Mouse (Mus musculus): ENCODE measurements around the gene Col6a4.
A peak's percentile ranks its signal among the peaks of the same experiment; 100 is the strongest.

Col6a4 gene

DNA sequence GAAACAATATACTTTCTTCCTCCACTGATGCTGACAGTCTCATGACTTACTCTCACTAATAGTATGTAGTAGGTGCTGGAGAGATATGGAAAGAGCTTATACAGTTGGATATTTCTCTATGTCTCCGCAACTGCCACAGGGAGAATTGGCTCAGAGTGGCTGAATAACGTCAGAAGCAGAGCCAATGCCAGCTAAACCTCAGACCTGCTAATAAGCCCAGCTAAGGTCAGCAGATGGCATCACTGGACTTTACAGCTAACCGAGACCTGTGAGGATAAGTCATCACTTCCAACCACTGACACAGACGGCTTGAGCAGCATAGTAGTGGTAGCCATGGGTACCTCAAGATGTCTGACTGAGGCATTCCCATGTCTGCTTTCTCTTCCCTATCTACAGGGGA is 22.6 kb downstream of the Col6a4 start:
- DNase-seq (ENCODE audit: low spot score) = no peak

DNA sequence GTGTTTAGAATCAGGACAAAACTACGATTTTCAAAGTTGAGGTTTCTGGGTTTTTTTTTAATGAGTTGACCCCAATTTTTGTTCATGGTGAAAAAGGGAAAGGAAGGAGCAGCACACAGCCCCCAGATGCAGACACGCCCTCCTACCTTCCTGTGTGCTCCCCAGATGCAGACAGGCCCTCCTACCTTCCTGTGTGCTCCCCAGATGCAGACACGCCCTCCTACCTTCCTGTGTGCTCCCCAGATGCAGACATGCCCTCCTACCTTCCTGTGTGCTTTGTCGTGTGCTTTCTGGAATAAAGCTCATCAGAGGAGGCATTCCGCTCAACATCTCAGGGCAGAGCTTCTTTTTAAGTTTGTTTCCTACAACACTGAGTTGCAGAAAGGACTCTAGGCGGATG is 24.9 kb downstream of the Col6a4 start:
- no peak for DNase-seq (ENCODE audit: low spot score)

DNA sequence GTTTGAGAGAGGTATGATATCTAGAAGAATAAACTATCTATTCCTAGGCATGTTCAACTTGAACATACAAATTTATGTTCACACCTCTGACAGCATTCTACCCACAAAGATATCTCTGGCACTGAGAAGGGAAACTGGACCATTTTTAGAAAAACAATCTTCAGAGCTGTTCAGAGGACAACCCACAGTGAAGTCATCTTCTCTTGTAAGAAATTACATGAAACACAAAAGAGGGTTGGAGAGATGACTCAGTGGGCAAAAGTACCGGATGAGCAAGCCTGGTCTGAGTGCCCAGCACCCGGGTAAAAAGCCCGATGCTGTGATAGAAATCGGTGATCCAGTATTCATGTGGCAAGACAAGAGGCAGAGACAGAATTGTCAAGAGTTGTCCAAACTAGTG is 43.1 kb downstream of the Col6a4 start:
- DNase-seq (ENCODE audit: low spot score) = no peak

DNA sequence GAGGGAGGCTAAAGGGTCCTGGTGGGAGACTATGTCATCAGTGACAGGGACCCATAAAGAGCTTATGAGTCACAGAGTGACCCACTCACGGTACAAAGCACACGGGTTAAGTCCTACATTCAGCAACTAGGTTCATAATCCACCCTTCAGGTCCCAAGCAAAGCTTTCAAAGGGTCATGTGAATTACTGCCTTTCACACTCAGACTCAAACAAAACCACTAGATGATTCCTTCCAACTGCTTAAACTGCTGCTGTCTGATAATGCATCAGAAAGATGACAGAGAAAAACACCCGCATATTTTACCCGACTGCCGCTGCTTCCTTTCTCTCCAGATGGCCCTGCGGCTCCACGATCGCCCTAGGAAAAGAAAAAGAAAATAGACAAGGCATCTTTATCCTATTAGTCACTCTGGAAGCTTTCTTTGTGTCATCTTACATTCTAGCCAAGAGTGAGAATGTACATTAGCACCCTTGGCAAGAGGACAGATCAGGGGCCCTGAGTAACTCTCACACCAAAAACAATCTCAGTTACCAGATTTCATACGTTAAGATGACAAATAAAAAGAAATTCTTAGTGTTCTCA is 52.6 kb downstream of the Col6a4 start:
- DNase-seq (ENCODE audit: low spot score) = no peak

DNA sequence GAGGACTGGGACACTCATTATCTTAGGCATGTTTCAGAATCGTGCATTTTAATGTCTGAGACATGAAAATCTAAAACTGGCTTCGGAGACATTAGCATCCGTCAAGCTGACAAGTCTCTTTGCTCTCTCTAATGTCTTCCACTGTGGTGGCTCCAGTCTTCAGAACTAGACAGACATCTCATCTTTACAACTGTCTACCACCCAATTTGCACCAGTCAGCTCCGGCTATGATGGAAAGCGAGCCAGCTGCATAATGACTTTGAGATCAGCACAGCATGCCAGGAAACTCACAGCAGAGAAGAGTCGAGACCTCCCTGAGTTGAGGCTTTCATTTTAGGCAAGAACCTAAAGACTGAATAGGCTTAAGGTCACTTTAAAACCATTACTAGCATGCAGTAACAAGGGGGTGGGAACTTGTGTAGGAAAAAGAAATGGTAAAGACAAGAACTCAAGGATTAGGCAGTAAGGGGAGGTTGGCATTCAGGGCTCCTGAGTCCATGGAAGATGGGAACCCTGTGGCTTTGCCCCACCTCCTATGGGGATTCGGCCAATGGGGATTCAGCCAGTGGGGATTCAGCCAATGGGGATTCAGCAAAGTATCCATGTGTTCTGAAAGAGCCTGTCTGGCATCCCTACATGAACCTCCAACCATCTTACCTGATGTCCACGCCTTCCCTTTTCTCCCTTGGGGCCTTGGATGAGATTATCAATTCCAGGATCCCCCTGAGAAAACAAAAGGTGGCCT is 56.5 kb downstream of the Col6a4 start:
- DNase-seq (ENCODE audit: low spot score) = no peak

DNA sequence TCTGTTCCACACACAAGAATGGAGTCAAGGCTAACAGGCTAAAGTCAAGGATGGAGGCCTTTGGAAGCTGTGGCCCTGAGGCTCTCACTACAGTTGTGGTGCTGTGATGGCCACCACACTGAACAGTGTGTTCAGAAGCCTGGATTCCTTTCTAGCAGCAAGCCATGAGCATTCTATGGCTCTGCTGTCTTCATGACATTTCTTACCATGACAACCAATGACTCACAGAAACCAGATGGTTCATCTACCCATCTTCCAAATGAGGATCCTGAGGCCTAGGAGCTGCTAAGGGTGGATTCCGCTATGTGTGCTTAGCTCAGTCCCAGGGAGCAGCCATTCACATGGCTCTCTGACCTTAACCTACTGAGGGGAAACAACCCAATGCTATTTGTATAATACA is 57.3 kb downstream of the Col6a4 start:
- no peak for DNase-seq (ENCODE audit: low spot score)

DNA sequence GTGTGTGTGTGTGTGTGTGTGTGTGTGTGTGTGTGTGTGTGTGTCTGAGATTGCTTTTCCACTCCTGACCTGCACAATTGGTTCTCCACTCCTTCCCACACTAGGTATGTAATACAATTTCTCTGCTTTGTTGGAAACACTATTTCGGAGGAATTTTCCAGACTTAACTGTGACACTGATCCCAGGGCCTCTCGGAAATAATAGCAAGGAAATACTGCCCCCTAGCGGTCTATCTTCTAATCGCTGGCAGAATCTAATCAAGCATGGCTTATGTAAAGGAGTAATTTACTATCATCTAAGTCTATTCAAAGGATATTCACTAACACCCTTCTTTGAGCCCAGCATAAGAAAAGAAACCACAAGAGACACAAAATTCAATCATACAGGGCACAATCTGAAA is 57.7 kb downstream of the Col6a4 start:
- peak; percentile 37 for DNase-seq (ENCODE audit: low spot score)

DNA sequence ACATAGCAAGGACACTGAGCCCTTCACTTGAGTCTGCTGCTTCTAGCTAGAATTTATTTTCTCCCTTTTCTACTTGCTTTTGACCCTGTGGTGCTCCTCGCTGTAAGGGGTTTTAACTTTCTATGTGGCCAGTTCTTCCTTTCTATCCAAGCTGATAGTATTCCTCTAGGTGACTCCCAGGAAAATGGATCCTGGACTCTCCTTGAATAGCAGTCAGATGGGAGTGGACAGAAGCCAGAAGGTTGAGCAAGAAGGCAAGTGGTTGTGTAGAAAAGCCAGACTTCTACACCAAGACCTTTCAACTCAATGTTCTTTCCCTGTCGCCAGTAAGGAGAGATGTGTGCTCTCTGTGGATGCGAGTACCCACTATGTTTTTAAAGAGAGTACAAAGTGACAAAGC is 80.9 kb downstream of the Col6a4 start:
- DNase-seq (ENCODE audit: low spot score) = no peak

DNA sequence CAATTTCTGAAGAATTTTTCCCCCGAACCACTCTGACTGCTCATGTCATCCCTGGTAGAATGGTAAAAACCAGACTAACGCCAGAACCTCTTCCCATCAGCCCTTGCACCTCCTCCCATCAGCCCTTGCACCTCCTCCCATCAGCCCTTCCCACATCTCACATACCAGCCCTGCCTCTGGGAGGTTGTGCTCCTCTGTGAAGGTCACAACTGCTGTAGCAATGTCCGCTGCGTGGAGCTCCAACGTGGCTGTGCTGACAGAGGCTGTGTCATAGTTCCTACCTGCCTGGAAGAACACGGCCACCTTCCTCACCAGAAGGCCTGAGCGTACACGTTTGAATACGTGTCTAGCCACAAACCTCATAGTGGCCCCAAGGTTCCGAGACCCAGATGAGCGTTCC is 83.4 kb downstream of the Col6a4 start:
- DNase-seq (ENCODE audit: low spot score) = no peak

DNA sequence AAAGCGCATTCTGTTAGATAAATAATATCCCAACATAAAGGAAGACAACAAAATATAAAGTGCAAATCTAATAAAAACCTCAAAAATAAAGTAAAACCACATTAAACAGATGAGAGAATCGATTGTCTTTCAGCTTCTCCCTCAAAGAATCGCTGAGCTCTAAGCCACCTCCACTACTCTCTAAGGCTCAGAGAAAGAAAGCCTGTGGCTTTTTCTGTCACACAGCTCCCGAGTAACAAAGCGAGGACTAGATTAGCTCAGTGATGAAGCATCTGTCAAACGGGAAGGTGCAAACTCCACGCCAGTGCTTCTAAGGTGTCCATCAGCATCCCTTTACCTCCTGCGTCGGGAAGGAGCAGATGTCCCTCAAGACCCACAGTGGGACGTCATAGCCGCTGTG is 98.6 kb downstream of the Col6a4 start:
- DNase-seq (ENCODE audit: low spot score) = no peak

DNA sequence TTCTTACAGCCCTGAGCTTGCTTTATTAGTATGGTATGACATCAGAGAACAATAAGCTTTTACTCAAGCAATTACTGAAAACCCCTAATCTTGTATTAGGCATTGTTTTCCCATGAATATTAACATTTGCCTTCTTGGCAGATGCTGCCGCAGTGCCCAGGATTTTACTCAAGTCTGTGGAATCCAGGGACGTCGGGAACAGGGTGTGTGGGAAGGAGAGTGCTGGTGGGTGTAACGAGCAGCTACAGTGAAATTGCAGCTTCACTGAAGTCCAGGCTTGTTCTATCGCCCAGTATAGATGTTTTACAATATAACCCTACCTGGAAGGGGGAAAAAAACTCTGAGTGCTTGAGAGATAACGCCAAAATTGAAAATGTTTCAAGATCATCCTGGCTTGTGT is 104.2 kb downstream of the Col6a4 start:
- no peak for DNase-seq (ENCODE audit: low spot score)

DNA sequence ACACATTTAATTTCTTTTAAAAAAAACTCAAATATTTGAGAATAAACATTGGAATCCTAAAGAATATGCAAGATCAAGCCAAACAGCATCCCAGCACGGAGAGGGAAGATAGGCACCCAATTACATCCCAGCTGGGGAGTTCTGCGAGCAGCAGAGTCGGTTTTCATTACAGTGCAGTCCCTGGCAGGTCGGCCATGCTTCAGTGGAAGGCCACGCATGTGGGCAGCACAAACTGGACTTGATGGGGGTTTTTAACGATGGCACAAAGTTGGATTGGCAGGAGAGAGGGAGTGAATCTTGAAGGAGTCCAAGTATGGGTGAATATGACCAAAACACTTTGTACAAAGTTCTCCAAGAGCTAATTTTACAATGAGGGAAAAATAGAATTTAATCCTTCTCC is 106.5 kb downstream of the Col6a4 start:
- no peak for DNase-seq (ENCODE audit: low spot score)

DNA sequence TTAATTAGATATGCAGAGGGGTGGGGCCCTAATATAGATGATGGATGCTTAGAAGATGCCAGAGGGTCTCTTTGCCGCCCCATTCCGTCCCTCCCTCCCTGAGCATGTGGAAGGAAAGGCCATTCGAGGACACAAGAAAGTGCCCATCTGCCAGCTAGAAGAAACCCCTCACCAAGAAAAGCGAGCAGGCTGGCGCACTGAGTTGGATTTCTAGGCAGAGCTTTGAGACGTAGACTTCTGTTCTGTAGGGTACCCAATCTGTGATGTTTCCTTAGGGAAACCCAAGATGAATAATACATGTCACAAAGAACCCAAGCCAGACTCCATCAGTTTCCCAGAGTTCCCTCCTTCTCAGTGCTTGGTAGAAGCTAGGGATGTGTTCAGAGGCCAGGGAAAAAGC is 107.1 kb downstream of the Col6a4 start:
- DNase-seq (ENCODE audit: low spot score) = no peak

DNA sequence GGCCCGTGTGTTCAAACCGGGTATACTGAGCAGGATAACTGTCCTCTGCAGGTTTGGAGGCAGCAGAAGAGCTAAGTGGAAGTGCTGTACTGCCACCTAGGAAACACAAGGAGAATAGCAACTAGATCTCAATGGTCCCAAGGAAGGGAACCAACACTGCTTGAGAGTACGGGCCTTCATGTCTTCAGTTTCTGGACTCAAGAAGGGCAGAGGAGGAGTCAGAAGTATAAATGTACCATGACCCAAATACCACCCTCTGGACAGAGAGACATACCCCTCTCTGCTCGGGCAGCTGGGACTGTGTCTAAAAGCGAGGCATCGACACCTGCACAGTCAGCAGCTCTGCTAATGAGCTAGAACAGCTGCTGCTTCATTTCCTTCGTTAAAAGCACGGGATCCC is 108.5 kb downstream of the Col6a4 start:
- DNase-seq (ENCODE audit: low spot score) = no peak

DNA sequence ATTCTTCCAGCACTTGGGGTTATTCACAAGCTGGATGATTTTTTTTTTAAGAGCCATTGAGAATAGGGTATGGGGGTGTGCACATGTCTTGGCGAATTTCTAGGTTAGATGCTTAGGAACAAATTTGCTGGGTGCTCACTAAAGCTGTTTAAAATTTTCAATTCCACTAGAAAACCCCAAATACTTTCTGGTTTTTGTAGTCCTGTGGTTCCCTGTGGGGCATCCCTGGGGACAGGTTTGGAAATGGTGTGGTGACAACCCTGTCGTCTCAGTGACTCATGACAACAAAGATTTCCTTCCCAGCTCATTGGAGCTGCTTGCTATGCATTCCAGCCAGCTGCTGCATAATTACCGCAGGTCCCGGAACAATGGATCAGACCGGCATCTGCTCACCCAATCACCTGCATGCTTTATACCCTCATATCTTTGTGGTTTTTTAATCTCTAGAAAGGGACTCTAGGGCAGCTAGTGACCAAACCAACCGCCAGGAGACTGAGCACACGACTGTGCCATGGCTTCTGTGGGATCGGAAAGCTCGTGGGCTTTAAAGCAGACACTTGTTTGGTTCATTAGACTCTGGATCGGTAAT is 111.6 kb downstream of the Col6a4 start:
- DNase-seq (ENCODE audit: low spot score) = no peak

DNA sequence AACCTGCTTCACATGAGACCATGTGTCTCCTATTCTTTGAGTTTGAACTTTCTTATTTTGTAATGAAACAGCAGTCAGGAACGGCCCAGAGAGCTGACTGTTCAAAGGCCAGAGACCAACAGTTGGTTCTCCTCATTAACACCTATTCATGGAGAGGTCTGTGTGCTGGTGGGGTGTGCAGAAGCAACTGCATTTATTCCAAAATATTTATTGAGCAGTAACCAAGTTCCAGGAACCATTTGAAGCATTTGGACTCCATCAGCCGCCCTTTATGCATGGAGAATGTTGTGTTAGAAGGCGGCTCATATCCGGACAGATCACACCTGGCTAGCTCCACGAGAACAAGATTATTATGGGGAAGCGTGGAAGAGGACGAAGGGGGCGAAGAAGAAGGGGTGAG is 118.1 kb downstream of the Col6a4 start:
- DNase-seq (ENCODE audit: low spot score) = no peak

DNA sequence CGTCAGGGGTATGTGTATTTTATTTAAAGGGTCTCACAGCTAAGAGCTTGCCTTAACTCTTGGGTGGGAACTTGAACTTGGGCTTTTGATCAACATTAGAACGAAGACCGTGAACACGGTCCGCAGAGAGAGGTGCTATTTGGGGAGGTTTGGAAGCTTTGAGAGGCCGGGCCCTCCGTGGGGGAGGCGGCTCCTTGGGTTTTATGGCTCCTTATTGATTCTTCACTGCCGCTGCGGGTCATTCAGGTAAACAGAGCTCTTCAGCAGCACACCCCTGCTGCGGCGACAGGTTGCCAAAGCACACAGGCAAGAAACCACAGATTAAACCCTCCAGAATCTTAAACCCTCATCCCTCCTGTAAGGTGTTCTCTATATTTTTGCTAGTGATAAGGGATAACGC is 119.7 kb downstream of the Col6a4 start:
- no peak for DNase-seq (ENCODE audit: low spot score)

DNA sequence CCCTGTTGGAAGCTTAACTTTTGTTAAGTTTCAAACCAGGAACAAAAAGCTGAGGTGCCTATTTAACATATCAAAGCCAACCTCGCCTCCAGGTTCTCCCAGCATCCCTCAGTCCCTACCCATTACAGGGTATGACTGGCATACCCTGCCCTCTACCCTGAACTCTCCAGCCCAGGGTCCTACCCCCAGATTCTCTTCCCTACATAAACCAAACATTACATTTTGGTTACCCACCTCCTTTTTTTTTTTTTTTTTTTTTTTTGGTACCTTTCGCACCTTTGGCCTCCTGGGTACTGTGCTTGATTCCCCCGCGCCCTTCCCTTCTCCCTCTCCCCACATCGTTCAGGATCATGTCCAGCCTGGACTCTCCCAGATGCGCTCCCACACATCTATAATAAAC is 120.3 kb downstream of the Col6a4 start:
- no peak for DNase-seq (ENCODE audit: low spot score)

DNA sequence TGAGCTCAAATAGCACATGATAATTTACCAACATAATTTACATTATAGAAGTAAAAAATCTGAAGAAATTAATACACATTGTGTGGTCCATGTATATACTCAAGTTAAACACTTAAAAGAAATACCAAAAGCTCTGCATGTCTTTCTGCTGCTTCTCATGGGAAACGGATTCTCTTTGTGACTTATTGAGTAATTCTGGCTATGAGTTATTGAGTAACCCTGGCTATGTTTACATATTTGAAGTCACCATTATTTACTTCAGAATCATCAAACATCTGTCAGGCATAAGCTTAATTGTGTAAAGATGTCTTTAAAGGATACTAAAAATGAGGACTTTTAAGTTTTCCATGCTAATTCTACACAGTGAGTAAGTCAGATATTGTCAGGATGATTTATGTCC is 122.8 kb downstream of the Col6a4 start:
- no peak for DNase-seq (ENCODE audit: low spot score)

DNA sequence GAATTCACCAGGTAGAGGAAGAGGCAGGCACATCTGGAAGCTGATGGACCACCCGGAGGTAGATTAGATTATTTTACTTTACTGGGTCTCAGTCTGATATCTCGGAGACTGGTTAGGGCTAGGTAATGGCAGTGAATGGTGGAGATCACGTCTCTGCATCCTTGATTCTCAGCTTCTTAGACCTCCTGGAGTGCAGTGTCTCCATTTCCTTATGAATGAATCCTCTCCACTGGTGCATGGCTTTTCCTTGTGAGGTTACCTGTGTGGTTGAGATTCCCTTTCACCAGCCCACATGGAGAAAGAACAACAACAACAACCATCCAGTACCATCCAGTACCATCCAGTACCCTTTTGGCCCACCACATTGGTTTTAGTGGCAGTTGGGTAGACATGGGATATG is 124.6 kb downstream of the Col6a4 start:
- DNase-seq (ENCODE audit: low spot score) = no peak

DNA sequence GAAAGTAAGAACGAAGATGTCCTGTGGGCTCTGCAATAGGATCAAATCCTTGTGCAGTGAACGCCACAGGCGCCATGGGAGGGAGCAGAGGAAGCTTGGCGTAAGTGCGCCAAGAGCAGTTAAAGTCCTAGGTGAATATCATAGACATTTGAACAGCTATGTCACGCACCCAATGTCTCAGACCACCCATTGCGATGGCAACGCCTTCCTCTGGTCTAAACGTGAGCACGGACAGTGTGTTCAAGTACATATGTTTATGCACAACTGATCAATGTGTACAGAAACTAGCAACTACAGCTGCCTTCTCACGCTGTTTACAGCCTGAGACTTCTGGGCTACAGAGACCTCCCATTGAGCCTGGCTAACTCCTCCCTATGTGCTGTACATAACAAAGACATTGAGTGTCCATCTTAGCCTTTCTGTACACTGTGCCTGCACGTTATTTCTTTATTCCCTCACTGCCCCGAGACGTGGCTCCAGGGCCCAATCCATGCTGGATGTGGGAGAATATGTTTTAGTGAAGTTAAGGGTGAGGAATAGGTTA is 125.2 kb downstream of the Col6a4 start:
- no peak for DNase-seq (ENCODE audit: low spot score)

DNA sequence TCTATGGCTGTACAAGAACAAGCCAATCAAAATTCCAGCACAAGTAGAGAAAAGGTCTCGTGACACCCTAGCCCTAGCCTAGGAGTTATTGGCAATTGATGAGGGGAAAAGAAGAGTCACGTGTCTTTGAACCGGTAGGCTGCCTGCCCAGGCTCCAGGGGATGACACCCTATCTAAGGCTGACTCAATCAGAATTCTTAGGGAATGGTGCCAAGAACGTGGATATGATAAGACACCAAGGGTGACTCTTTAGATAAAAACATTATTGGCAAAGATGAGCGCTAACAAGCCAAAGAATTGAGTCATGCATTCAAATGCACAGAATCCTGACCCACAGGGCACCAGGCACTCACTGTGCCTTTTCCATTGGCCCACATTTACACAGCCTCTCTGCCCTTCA is 125.7 kb downstream of the Col6a4 start:
- DNase-seq (ENCODE audit: low spot score) = no peak

DNA sequence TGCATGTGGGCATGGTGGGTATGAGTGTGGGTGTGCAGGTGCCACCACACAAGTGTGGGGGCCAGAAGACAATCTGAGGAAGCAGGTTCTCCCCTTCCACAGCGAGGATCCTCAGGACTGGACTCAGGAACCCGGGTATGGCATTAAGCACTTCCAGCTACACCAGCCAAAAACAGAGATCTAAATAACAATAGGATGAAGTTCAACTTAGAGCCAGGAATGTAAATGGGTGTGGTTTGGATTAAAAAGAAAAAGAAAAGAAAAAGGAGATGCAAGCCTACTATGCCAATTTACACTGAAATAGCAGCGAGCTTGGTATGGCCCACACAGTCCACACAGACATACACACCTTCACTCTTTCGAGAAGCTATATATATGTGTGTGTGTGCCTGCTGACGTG is 128.6 kb downstream of the Col6a4 start:
- DNase-seq (ENCODE audit: low spot score) = no peak

DNA sequence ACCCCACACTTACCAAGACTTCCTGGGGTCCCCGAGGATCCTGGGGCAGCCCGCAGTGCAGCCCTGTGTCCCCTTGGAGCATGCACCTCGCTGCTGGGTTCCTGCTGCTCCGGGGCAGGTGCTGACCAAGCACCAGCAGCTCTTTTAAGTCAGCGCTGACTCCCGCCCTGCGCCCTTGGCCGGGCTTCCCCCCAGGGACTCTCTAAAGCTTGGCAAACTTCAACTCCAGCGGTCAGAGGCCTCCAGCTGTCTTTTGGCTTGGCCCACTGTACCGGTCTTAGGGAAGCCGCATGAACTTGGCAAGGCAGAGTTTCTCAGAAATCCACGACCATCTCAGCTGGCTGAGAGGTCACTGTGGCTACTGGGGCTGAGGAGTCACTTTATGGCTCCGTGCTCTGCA is 136.1 kb downstream of the Col6a4 start, which contains the start of gene Col6a5:
Gene Col6a5, minus strand, starts transcription at position 111 of the 400 bp plus-strand sequence.
- no peak for DNase-seq (ENCODE audit: low spot score)
